Mouse (Mus musculus) MEL (cell line): Measurements from ENCODE around the gene Tvp23a.

ENCODE experiments used
- CTCF ChIP-seq, 3 experiments: IDR thresholded peaks in 2 of 3; conservative IDR thresholded peaks in 1 of 3; 2 replicates each; pipeline ENCODE4 v1.5.1; 2011 to 2012; ENCODE audit warnings: low read length in 3 of 3, low read depth in 2 of 3, mild to moderate bottlenecking in 2 of 3, improper control_type of control experiment in 1 of 3, inconsistent platforms in 1 of 3, mixed read lengths in 1 of 3, moderate library complexity in 1 of 3; ENCODE audit not compliant: control insufficient read depth in 1 of 3, insufficient read depth in 1 of 3, poor library complexity in 1 of 3, severe bottlenecking in 1 of 3
- ELF1 ChIP-seq: IDR thresholded peaks from 2 replicates; pipeline ENCODE4 v1.6.1; 2014; ENCODE audit warnings: low read depth, mild to moderate bottlenecking, inconsistent platforms, low read length, improper control_type of control experiment, moderate library complexity
- EP300 ChIP-seq, 2 experiments: IDR thresholded peaks; 2 replicates each; pipeline ENCODE4 v1.6.1; 2011; ENCODE audit warnings: improper control_type of control experiment in 2 of 2, low read length in 2 of 2, low read depth in 1 of 2, mild to moderate bottlenecking in 1 of 2
- GABPA ChIP-seq: IDR thresholded peaks from 2 replicates; pipeline ENCODE4 v1.6.1; 2012; ENCODE audit warnings: low read depth, mild to moderate bottlenecking, inconsistent platforms, low read length, improper control_type of control experiment, moderate library complexity
- GATA1 ChIP-seq: IDR thresholded peaks from 2 replicates; pipeline ENCODE4 v1.6.1; 2011; ENCODE audit warnings: low read depth, low read length, improper control_type of control experiment
- MEF2A ChIP-seq: IDR thresholded peaks from 2 replicates; pipeline ENCODE4 v1.6.1; 2014; ENCODE audit warnings: low read depth, mild to moderate bottlenecking, inconsistent platforms, low read length, improper control_type of control experiment; ENCODE audit not compliant: poor library complexity, insufficient replicate concordance, severe bottlenecking; ENCODE audit errors: extremely low read depth
- NELFE ChIP-seq: IDR thresholded peaks from 2 replicates; pipeline ENCODE4 v1.6.1; 2011; ENCODE audit warnings: low read depth, low read length, improper control_type of control experiment
- POLR2A ChIP-seq, 2 experiments: IDR thresholded peaks; 2 replicates each; pipeline ENCODE4 v1.6.1; 2011 to 2012; ENCODE audit warnings: low read length in 2 of 2, mild to moderate bottlenecking in 2 of 2, control low read depth in 1 of 2, improper control_type of control experiment in 1 of 2, low read depth in 1 of 2, moderate library complexity in 1 of 2; ENCODE audit not compliant: control insufficient read depth in 1 of 2, insufficient read depth in 1 of 2, poor library complexity in 1 of 2
- RAD21 ChIP-seq: IDR thresholded peaks from 2 replicates; pipeline ENCODE4 v1.6.1; 2011; ENCODE audit warnings: mild to moderate bottlenecking, low read depth, low read length, improper control_type of control experiment
- SIN3A ChIP-seq: IDR thresholded peaks from 2 replicates; pipeline ENCODE4 v1.6.1; 2012; ENCODE audit warnings: low read length, improper control_type of control experiment, inconsistent platforms
- TAL1 ChIP-seq: IDR thresholded peaks from 2 replicates; pipeline ENCODE4 v1.6.1; 2012; ENCODE audit warnings: mild to moderate bottlenecking, inconsistent platforms, low read length, moderate library complexity, mixed read lengths
- UBTF ChIP-seq: IDR thresholded peaks from 2 replicates; pipeline ENCODE4 v1.6.1; 2012; ENCODE audit warnings: low read depth, mild to moderate bottlenecking, inconsistent platforms, low read length, improper control_type of control experiment, moderate library complexity, borderline replicate concordance; ENCODE audit not compliant: insufficient read depth
- USF1 ChIP-seq: IDR thresholded peaks from 2 replicates; pipeline ENCODE4 v1.6.1; 2014; ENCODE audit warnings: low read depth, mild to moderate bottlenecking, inconsistent platforms, low read length, improper control_type of control experiment, moderate library complexity
- ZNF384 ChIP-seq: IDR thresholded peaks from 2 replicates; pipeline ENCODE4 v1.6.1; 2012; ENCODE audit warnings: low read depth, mild to moderate bottlenecking, inconsistent platforms, low read length, improper control_type of control experiment

DNA sequence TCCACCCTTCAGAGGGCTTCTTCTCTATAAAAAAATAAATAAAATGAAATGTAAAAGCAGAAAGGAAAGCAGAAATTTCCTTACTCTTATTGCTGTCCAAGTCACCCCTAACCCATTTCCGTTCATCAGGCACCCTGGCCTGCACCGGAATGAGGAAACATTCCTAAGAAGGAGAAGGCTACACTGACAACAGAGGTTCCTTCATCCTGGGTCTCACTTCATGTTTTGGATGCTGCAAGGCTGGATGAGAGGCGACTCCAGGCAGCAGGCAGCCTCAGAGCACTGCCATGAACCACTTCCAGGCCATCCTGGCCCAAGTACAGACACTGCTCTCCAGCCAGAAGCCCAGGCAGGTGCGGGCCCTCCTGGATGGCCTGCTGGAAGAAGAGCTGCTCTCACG is 32.7 kb upstream of the Tvp23a start, which contains the start of gene Ciita:
- no peak for TF ChIP-seq SIN3A
- TF ChIP-seq POLR2A (IDR thresholded peaks at IDR 0.05; ENCODE audit: control insufficient read depth in 1 of 2, insufficient read depth in 1 of 2, low read depth in 1 of 2, low read length in 2 of 2, poor library complexity in 1 of 2): no peak
- TF ChIP-seq CTCF (IDR thresholded peaks at IDR 0.05 in 2 of 3, conservative IDR thresholded peaks at IDR 0.05 in 1 of 3; ENCODE audit: control insufficient read depth in 1 of 3, insufficient read depth in 1 of 3, low read depth in 2 of 3, low read length in 3 of 3, poor library complexity in 1 of 3, severe bottlenecking in 1 of 3): no peak
- TF ChIP-seq GATA1: no peak
- TF ChIP-seq ZNF384: no peak
- TF ChIP-seq TAL1: no peak
- TF ChIP-seq RAD21: no peak
- TF ChIP-seq USF1: no peak
- TF ChIP-seq NELFE: no peak
- no peak for TF ChIP-seq MEF2A
- TF ChIP-seq UBTF: no peak
- TF ChIP-seq EP300 (IDR thresholded peaks at IDR 0.05; ENCODE audit: low read depth in 1 of 2, low read length in 2 of 2): no peak
- no peak for TF ChIP-seq ELF1
- TF ChIP-seq GABPA: no peak
